Mouse (Mus musculus): ENCODE results near the gene Adap1. TPM values are rescaled to one million over a fixed set of nuclear protein-coding genes. Genes with fewer than 3 reads are reported as not detected.

The Adap1 gene
- polyA plus RNA-seq, 1 experiment from 2014 or later = 12.8 TPM

GRCm38 (mm10) chr5:139323260-139323924, 2.0 kb downstream of the Adap1 start:
- Histone ChIP-seq H3K4me2 (ENCODE audit: low read length) (no peak overlapping the region), H3K36me3 (ENCODE audit: control insufficient read depth, insufficient read depth, low read length) (no peaks in the 10 kb centered on the region), H3K27ac (ENCODE audit: low read depth, low read length) (no peak overlapping the region), H3K9me3 (replicated peaks; ENCODE audit: control insufficient read depth, low read length) (no peaks in the 10 kb centered on the region), H3K4me1 (ENCODE audit: control insufficient read depth, insufficient read depth, low read length) (no peaks in the 10 kb centered on the region), H3K9ac (ENCODE audit: low read length) (no peak overlapping the region), H3K4me3 (ENCODE audit: low read depth, low read length) (no peak overlapping the region), H3K27me3 (replicated peaks; ENCODE audit: control insufficient read depth, insufficient read depth, low read length) (peaks cover 24% of the 10 kb centered on the region)
- DNase-seq (ENCODE audit: low spot score) (no peak), ATAC-seq (no peak)
- 77% methylated on average over 9 of the region's 9 CpGs for WGBS

GRCm38 (mm10) chr5:139321331-139321730, 4.1 kb downstream of the Adap1 start:
- H3K4me2 ChIP-seq (ENCODE audit: low read length) = no peak overlapping the region
- peaks cover 22% of the 10 kb centered on the region for H3K27me3 ChIP-seq (replicated peaks; ENCODE audit: control insufficient read depth, insufficient read depth, low read length)
- no peaks in the 10 kb centered on the region for H3K9me3 ChIP-seq (replicated peaks; ENCODE audit: control insufficient read depth, low read length)
- no peaks in the 10 kb centered on the region for H3K4me1 ChIP-seq (ENCODE audit: control insufficient read depth, insufficient read depth, low read length)
- H3K36me3 ChIP-seq (ENCODE audit: control insufficient read depth, insufficient read depth, low read length) = no peaks in the 10 kb centered on the region
- WGBS = 81% methylated on average over 6 of the region's 6 CpGs
- no peak for DNase-seq (ENCODE audit: low spot score)
- H3K4me3 ChIP-seq (ENCODE audit: low read depth, low read length) = no peak overlapping the region
- ATAC-seq = no peak
- no peak overlapping the region for H3K9ac ChIP-seq (ENCODE audit: low read length)
- H3K27ac ChIP-seq (ENCODE audit: low read depth, low read length) = no peak overlapping the region

- H3K4me3 ChIP-seq (ENCODE audit: low read depth, low read length) = no peak overlapping the region
- ATAC-seq (no peak), DNase-seq (ENCODE audit: low spot score) (no peak)
- H3K9me3 ChIP-seq (replicated peaks; ENCODE audit: control insufficient read depth, low read length) = no peaks in the 10 kb centered on the region
- no peaks in the 10 kb centered on the region for H3K4me1 ChIP-seq (ENCODE audit: control insufficient read depth, insufficient read depth, low read length)
- no peak overlapping the region for H3K9ac ChIP-seq (ENCODE audit: low read length)
- H3K27ac ChIP-seq (ENCODE audit: low read depth, low read length) = no peak overlapping the region
- H3K36me3 ChIP-seq (ENCODE audit: control insufficient read depth, insufficient read depth, low read length) = no peaks in the 10 kb centered on the region
- 84% methylated on average over 7 of the region's 7 CpGs for WGBS
- no peak overlapping the region for H3K4me2 ChIP-seq (ENCODE audit: low read length)
- H3K27me3 ChIP-seq (replicated peaks; ENCODE audit: control insufficient read depth, insufficient read depth, low read length) = peaks cover 13% of the 10 kb centered on the region
Observed at GRCm38 (mm10) chr5:139320424-139320823, 5.0 kb downstream of the Adap1 start.

GRCm38 (mm10) chr5:139317751-139318504, 7.5 kb downstream of the Adap1 start:
- no peaks in the 10 kb centered on the region for H3K9me3 ChIP-seq (replicated peaks; ENCODE audit: control insufficient read depth, low read length)
- H3K27ac ChIP-seq (ENCODE audit: low read depth, low read length) = no peak overlapping the region
- ATAC-seq (no peak), DNase-seq (ENCODE audit: low spot score) (no peak)
- no peaks in the 10 kb centered on the region for H3K27me3 ChIP-seq (replicated peaks; ENCODE audit: control insufficient read depth, insufficient read depth, low read length)
- 65% methylated on average over 21 of the region's 21 CpGs for WGBS
- H3K4me3 ChIP-seq (ENCODE audit: low read depth, low read length) = no peak overlapping the region
- no peak overlapping the region for H3K4me2 ChIP-seq (ENCODE audit: low read length)
- H3K9ac ChIP-seq (ENCODE audit: low read length) = no peak overlapping the region
- H3K4me1 ChIP-seq (ENCODE audit: control insufficient read depth, insufficient read depth, low read length) = no peaks in the 10 kb centered on the region
- H3K36me3 ChIP-seq (ENCODE audit: control insufficient read depth, insufficient read depth, low read length) = no peaks in the 10 kb centered on the region

GRCm38 (mm10) chr5:139316982-139317675, 8.3 kb downstream of the Adap1 start:
- Histone ChIP-seq H3K36me3 (ENCODE audit: control insufficient read depth, insufficient read depth, low read length) (no peaks in the 10 kb centered on the region), H3K4me3 (ENCODE audit: low read depth, low read length) (no peak overlapping the region), H3K27me3 (replicated peaks; ENCODE audit: control insufficient read depth, insufficient read depth, low read length) (no peaks in the 10 kb centered on the region), H3K9me3 (replicated peaks; ENCODE audit: control insufficient read depth, low read length) (no peaks in the 10 kb centered on the region), H3K4me1 (ENCODE audit: control insufficient read depth, insufficient read depth, low read length) (no peaks in the 10 kb centered on the region), H3K27ac (ENCODE audit: low read depth, low read length) (no peak overlapping the region), H3K4me2 (ENCODE audit: low read length) (no peak overlapping the region), H3K9ac (ENCODE audit: low read length) (no peak overlapping the region)
- no peak for DNase-seq (ENCODE audit: low spot score)
- 79% methylated on average over 6 of the region's 6 CpGs for WGBS
- ATAC-seq = no peak

- Histone ChIP-seq H3K4me3 (ENCODE audit: low read depth, low read length) (no peak overlapping the region), H3K27ac (ENCODE audit: low read depth, low read length) (no peak overlapping the region), H3K4me1 (ENCODE audit: control insufficient read depth, insufficient read depth, low read length) (no peaks in the 10 kb centered on the region), H3K27me3 (replicated peaks; ENCODE audit: control insufficient read depth, insufficient read depth, low read length) (no peaks in the 10 kb centered on the region), H3K9ac (ENCODE audit: low read length) (no peak overlapping the region), H3K4me2 (ENCODE audit: low read length) (no peak overlapping the region), H3K36me3 (ENCODE audit: control insufficient read depth, insufficient read depth, low read length) (no peaks in the 10 kb centered on the region), H3K9me3 (replicated peaks; ENCODE audit: control insufficient read depth, low read length) (no peaks in the 10 kb centered on the region)
- ATAC-seq = no peak
- WGBS = 80% methylated on average over 12 of the region's 12 CpGs
- DNase-seq (ENCODE audit: low spot score) = no peak
Observed at GRCm38 (mm10) chr5:139314941-139315642, 10.3 kb downstream of the Adap1 start.

GRCm38 (mm10) chr5:139313536-139313935, 11.9 kb downstream of the Adap1 start:
- no peak for DNase-seq (ENCODE audit: low spot score)
- no peak overlapping the region for H3K9ac ChIP-seq (ENCODE audit: low read length)
- H3K4me1 ChIP-seq (ENCODE audit: control insufficient read depth, insufficient read depth, low read length) = no peaks in the 10 kb centered on the region
- no peak overlapping the region for H3K4me3 ChIP-seq (ENCODE audit: low read depth, low read length)
- H3K4me2 ChIP-seq (ENCODE audit: low read length) = no peak overlapping the region
- no peaks in the 10 kb centered on the region for H3K27me3 ChIP-seq (replicated peaks; ENCODE audit: control insufficient read depth, insufficient read depth, low read length)
- WGBS = 93% methylated on average over 9 of the region's 9 CpGs
- no peak for ATAC-seq
- no peak overlapping the region for H3K27ac ChIP-seq (ENCODE audit: low read depth, low read length)
- no peaks in the 10 kb centered on the region for H3K9me3 ChIP-seq (replicated peaks; ENCODE audit: control insufficient read depth, low read length)
- H3K36me3 ChIP-seq (ENCODE audit: control insufficient read depth, insufficient read depth, low read length) = no peaks in the 10 kb centered on the region

- no peak for ATAC-seq
- Histone ChIP-seq H3K4me2 (ENCODE audit: low read length) (no peak overlapping the region), H3K36me3 (ENCODE audit: control insufficient read depth, insufficient read depth, low read length) (no peaks in the 10 kb centered on the region), H3K4me3 (ENCODE audit: low read depth, low read length) (no peak overlapping the region), H3K9me3 (replicated peaks; ENCODE audit: control insufficient read depth, low read length) (no peaks in the 10 kb centered on the region), H3K27me3 (replicated peaks; ENCODE audit: control insufficient read depth, insufficient read depth, low read length) (no peaks in the 10 kb centered on the region), H3K27ac (ENCODE audit: low read depth, low read length) (no peak overlapping the region), H3K4me1 (ENCODE audit: control insufficient read depth, insufficient read depth, low read length) (no peaks in the 10 kb centered on the region), H3K9ac (ENCODE audit: low read length) (no peak overlapping the region)
- 89% methylated on average over 9 of the region's 9 CpGs for WGBS
- DNase-seq (ENCODE audit: low spot score) = no peak
Observed at GRCm38 (mm10) chr5:139311822-139312221, 13.6 kb downstream of the Adap1 start.

Measured in forebrain, embryonic 14.5 days (tissue).